Mouse (Mus musculus): ENCODE results near the gene Poldip3.

DNA sequence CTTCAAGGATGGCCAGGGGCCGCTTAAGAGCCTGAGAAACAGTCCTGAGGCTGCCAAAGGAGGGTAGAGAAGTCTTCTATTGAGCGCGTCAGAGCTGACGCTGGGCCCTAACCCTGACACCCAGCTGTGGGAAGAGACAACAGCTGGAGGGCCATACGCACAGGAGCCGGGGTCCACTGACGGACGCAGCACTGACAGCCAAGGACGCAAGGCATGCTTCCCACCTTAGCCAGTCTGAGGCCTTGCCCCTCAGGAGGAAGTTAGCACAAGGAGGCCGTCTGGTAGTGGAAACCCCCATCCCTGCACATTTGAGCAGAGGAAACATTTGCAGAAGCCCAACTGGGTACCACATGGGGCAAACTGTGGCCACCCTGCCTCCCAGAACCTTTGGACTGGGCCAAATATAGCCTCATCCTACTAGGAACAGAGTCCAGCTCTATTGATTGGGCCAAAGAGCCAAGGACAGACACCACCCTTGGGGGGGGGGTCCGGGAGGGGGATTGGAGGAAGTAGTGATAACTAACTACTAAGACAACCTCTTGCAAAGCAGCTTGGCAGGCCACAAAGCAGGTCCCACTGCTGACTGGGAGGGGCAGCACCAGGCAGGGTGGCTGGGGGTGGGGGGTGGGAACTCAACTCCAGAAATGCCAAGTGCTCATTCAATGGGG is 13.8 kb upstream of the Poldip3 start:
- TF ChIP-seq CTCF (IDR thresholded peaks at IDR 0.05; ENCODE audit: control insufficient read depth, insufficient read depth, insufficient read length) (no peak), USF1 (IDR thresholded peaks at IDR 0.05; ENCODE audit: low read depth) (no peak)
